Mouse (Mus musculus) embryo, embryonic 10 days (tissue): ENCODE measurements around the gene Ttc33.

Source experiments
- DNase-seq: peaks from one replicate; pipeline ENCODE4 v3.0.0-alpha.2; 2015; ENCODE audit warnings: low spot score

Ttc33 gene

DNA sequence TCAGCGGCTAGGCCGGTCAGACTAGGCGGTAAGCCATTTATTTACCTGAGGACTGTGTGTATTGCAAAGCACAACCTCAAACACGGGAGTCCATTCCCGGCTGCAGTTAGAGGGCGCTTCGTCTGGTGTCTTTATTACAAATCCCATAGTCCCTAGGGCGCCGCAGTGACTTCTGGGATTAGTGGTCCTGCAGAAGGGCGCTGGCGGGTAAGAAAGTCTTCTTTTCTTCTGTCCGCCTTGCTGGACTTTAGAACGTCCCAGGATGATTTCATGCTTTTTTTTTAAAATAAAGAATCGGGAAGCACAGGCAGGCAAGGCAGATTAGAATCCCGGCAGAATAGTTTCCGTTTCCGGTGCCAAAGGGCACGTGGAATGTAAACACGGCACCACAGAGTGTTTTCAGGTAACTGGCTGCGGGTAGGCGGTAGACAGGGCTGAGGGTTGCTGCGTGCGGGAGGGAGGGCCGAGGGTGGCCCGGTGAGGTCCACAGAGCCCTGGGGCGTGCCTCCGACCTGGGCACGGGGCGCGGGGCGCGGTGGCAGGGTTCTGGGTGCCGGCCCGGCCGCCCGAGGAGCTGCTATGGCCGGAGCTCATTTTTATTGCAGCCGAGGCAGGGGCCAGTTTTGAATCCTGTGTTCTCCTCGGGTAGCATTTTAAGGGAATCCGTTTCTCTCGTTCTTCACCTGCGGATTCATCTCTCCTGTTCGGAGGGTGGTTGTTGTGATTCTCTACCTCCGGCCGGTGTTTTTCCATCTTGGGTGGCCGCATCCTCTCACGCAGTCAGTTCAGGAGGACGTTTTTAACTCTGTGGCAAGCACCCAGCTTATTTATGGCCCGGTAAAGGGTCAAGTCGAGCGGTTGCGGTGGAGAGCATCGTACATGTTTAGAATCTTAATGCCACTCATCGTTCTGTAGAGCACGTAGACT is at the start of gene Ttc33:
TSS of gene Ttc33 (plus strand) at position 160 of the 927 bp plus-strand sequence.
- peak; percentile 82 for DNase-seq

- no peak for DNase-seq
Measured at GRCm38 (mm10) chr15:5138021-5138856, 47.1 kb upstream of the Ttc33 start.

DNA sequence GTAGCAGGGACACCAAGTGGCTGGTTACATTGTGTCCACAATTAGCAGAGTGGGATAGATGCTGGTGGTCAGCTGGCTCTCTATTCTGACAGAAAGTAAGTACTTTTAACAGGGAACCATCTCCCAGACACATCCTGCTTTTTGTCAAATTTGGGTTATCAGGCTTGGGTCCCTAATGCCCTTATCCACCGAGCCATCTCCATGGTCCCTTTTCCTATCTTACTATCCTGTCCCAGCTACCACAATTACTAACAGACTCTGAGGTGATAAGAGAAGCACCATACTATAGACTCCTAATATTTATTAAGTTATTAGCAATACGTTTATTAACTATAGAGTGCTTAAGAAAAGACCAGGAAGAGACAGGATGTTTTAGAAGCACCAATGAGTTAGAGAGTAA is 46.0 kb upstream of the Ttc33 start:
- no peak for DNase-seq

DNA sequence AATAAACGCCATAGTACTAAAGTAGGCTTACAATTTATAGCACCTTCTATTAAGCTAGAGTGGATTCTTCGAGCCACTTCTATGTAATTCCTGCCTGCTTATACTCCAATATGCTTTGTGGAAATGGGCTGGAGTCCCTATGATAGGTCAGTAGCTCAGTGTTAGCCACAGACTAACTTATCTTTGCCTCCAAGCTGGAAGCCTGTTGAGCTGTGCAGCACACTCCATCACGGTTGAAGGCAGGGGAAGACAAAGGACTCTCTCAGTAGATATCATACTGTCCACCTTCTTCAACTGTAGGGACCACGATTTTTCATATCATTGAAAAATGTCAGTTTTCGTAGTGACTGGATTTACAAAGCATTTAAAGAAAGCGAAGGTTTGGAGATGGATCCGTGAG is 45.5 kb upstream of the Ttc33 start:
- no peak for DNase-seq

DNA sequence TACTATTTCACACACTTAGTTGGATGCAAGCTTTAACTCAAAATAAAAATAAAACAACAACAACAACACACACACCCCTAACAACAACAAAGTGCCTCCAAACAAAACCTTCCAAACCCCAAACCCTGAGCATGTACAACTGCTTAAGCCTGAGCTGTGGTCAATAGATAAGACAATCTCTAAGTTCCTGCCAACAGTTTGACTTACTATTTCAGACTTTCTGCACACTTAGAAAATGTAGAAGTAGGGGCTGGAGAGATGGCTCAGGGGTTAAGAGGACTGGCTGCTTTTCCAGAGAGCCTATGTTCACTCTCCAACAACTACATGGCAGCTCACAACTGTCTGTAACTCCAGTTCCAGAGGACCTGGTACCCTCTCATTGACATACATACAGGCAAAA is 45.0 kb upstream of the Ttc33 start:
- DNase-seq, result no peak

DNA sequence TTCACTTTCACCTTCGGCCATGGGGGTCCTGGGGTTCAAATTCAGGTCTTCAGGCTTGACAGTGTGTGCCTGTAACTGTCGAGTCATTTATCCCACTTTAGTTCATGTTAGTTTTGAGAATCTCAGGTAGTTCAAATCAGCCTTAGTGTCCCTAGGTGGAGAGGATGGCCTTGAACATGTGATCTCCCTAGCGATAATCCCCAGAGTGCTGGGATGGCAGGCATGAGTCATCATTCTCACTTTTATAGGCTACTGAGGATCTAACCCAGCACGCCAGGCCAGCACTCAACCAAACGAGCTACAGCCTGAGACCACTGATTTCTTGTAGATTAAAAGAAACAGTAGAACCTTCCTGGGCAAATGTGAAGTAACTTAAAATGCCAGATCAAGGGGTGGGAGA is 43.3 kb upstream of the Ttc33 start:
- no peak for DNase-seq

GRCm38 (mm10) chr15:5142714-5143113 is 42.6 kb upstream of the Ttc33 start:
- DNase-seq, result no peak

DNA sequence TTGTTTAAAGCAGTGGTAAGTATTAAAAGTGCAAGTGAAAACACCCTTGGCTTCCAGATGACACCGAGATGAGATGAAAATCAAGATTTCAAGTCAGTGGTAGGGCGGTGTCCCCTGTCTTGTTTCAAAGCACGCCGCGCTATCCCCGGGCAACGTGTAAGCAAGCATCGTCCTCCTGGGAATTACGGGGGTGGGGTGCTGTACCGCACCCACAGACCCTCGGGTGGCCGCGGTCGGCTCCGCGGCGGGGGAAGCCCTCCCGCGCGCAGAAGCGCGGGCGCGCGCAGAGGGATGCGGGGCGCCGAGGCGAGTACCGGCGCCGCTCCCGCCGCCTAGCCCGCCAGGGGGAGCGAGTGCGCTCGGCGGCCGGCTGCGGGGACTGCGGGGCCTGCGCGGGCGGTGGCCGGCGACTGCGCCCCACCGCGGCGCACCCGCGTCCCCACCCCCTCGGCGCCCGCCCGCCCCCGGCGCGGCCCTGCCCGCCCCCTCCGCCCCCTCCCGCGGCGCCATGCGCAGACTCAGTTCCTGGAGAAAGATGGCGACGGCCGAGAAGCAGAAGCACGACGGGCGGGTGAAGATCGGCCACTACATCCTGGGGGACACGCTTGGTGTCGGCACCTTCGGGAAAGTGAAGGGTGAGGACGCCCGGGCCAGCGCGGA is 41.8 kb upstream of the Ttc33 start, which contains the start of gene Prkaa1:
TSS of gene Prkaa1 (plus strand) at position 501 of the 660 bp plus-strand sequence.
- peak; percentile 76 for DNase-seq

- DNase-seq, result peak; percentile 74
Measured at GRCm38 (mm10) chr15:5144021-5144778, 41.1 kb upstream of the Ttc33 start.

DNA sequence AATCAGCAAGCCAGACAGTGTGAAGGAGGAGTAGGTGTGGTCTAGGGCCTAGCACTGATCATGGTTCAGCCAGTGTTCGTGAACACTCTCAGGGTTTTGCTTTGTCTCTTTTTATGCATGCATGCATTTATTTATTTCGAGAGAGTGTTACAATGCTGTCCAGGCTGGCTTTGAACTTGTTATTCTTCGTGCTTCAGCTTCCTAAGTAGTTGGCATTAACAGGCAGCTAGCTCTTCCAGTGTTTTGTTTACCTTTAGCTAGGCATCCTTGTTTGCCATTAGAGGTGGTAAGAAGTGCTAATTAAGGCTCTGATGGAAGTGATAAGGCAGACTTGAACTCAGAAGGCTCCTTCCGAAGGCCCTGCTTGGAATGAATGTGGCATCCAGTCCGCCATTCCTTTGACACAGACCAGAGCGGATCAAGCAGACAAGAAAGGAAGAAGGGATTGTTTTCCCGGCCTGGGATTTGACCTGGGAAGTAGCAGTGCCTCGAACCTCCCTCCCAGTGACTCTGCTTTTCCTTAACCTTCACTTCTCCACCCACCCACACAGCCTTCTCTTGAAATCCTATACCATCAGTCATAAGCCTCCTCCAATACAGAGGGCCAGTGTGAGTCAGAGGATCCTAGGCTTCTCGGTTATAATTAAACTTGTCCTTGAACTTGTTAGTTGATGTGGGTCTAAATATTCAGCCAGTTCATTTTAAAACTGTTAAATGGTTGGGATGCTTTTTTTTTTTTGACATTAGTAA is 40.0 kb upstream of the Ttc33 start:
- DNase-seq, result no peak

GRCm38 (mm10) chr15:5149187-5149586 is 36.1 kb upstream of the Ttc33 start:
- no peak for DNase-seq

DNA sequence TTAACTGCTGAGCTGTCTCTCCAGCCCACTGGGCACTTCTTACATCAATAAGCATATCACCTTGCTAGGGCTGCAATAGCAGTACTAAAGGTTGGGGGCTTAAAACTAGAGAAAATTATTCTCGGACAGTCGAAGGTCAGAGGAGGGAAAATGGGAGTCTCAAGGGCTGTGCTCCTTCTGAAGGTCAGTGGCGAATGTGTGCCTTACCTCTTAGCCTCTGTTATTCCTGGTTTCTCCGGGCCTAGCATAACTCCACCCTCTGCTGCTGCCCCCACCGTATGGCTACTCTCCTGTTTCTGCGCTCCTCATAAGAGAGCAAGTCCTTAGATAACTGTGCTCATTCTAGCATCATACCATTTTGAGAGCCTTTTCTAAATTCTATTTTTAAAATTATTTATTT is 33.2 kb upstream of the Ttc33 start:
- DNase-seq, result no peak

DNA sequence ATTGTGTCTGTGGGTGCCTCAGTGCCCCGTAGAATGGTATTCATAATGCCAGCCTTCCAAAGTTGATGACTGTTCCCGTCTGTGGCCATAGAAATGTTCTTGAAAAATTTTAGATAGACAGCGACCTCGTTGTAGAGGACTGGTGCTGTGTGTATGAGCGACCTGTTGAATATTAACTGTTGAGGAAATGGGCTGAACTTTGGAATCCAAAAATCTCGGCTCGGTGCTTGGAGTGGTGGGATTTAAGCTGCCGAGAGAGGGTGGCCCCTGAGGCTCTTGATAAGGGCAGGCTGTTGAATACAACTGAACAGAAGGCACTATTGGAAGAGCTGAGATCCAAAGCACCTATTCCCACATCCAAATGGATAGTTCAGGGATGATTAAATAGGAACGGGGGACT is 30.7 kb upstream of the Ttc33 start:
- no peak for DNase-seq

DNA sequence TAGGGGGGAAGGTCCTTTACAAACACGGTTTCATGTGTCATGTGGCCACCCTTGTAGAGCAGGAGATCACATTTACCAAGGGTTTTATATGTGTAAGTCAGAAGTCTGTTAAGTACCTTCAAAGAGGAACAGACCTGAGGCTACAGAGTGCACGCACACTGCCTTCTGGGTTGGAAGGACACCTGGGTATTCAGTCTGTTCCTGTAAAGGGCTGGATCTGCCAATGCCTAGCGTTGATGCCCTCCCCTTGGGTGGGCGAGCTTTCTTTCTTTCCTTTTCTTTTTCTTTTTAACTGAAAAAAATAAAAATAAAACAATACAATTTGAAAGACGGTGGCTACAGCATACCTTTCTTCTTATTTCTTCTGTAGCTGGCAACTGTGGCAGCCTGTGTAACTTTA is 30.2 kb upstream of the Ttc33 start:
- no peak for DNase-seq

GRCm38 (mm10) chr15:5156355-5156754 is 29.0 kb upstream of the Ttc33 start:
- no peak for DNase-seq

DNA sequence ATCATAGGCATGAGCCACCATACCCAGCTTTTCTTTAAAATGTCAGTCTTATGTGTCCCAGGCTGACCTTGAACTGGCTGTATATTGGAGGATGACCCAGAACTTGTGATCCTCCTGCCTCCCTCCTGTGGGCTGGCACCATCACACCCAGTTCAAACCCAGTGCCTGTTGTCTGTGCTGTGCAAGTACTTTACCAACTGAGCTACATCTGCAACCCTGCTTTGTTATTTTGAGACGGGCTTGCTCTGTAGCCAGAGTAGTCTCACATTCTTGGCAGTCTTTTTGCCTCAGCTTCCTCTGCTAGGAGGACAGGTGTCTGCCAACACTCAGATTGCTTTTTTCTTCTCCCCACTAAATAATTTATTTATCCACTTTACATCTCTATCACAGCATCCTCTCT is 27.9 kb upstream of the Ttc33 start:
- DNase-seq, result no peak

- no peak for DNase-seq
Measured at GRCm38 (mm10) chr15:5158827-5159226, 26.5 kb upstream of the Ttc33 start.

DNA sequence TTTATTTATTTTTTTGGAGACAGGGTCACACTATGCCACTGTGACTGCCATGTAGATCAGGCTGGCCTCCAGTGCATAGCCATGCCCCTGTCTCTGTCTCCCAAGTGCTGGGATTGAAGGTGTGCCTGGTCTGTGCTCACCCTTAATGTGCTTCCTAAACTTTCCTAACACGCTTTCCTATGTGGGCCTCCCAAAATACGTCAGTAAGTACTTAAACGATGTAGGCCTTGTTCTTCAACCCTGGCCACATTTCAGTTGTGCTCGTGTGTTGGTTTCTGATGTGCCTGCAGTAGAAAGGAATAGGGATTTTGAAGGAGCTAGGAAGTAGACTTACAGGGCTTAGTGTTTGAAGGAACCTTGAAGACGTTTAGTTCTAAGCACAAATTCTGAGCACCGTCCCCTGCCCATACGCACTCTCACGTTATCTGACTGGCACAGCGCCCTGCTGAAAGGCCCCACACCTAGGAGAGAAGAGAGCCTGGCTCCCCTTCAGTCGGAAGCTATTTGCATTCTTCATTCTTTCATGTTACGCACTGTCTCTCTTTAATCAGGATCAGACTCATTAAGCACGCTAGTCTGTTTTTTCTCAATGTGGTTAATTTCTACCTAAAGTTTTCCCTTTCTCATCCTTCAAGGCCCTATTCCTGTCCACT is 20.1 kb upstream of the Ttc33 start:
- DNase-seq, result no peak

DNA sequence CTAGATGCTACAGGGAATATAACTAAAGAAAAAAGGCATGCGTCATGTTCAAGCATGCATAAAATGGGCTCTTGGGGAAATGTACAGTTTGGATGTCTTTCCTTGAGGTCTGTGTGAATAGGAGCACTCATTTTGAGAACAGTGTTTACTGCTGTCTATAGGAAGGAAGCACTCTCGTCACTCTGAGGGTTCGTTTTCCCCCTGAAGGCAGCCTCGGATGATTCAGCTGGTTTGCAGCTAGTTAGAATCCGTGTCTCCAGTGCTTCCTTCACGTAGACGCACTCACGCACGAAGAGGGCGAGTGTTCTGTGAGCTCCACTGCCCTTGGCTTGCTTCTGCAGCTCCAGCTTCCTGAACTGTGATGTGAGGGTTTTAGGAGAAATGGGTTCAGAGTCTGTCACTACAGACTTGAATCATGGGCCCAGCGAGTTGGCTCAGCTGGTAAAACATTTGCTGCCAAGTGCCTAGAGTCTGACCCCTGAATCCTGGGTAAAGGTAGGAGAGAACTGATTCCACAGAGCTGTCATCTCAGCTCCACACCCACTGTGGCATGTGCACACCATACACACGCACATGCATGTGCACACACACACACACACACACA is 12.0 kb upstream of the Ttc33 start:
- DNase-seq, result no peak
